Mouse (Mus musculus): ENCODE results near the gene Hsd17b7. TPM values are rescaled to one million over a fixed set of nuclear protein-coding genes. Genes with fewer than 3 reads are reported as not detected.

The Hsd17b7 gene
- total RNA-seq, 1 experiment: 14.7 TPM

DNA sequence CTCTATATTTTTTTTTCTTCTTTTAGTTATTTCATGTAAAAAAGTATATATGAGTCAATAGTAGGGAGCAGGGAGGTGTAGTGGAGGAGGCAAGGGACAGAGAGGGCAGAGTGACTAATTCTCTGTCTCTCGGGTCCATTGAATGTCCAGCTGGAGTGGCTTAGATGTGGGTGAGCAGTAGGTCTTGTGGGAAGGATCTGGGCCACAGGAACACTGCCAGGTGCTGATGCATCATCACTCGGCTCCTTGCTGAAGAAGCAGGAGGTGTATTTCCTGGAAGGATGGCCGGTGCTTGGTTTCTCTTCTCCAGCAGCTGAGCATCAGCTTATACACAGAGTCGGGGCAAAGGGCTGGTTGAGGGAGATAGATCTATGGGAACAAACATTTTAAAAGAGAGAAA, 8.6 kb upstream of the Hsd17b7 start:
- no peak for TF ChIP-seq CHD2 (IDR thresholded peaks at IDR 0.05; ENCODE audit: low read depth, low read length)
- no peak for TF ChIP-seq MAFK (IDR thresholded peaks at IDR 0.05; ENCODE audit: insufficient read depth, low read depth, low read length)
- no peak for TF ChIP-seq ZNF384 (IDR thresholded peaks at IDR 0.05; ENCODE audit: low read depth, low read length)
- TF ChIP-seq HCFC1 (IDR thresholded peaks at IDR 0.05; ENCODE audit: borderline replicate concordance, insufficient read depth, low read length): no peak
- TF ChIP-seq ZC3H11A (IDR thresholded peaks at IDR 0.05; ENCODE audit: borderline replicate concordance, low read depth, low read length): no peak
- DNase-seq (ENCODE audit: low read depth, low spot score): no peak
- Histone ChIP-seq H3K9me3 (ENCODE audit: control insufficient read depth, insufficient read depth, low read depth, low read length) (no peaks in the 10 kb centered on the region), H3K4me1 (ENCODE audit: control insufficient read depth in 2 of 2, insufficient read depth in 2 of 2, low read length in 2 of 2, poor library complexity in 1 of 2) (no peaks in the 10 kb centered on the region), H3K27ac (ENCODE audit: insufficient read depth, low read depth, low read length, poor library complexity, severe bottlenecking) (no peak overlapping the region), H3K4me3 (ENCODE audit: insufficient read depth in 1 of 2, low read depth in 1 of 2, low read length in 2 of 2, poor library complexity in 1 of 2, severe bottlenecking in 1 of 2) (no peak overlapping the region), H3K36me3 (ENCODE audit: control insufficient read depth, insufficient read depth, low read length, poor library complexity, severe bottlenecking) (no peaks in the 10 kb centered on the region), H3K9ac (ENCODE audit: insufficient read depth, low read depth, low read length, poor library complexity, severe bottlenecking) (no peak overlapping the region)
- in situ Hi-C loops (cut with MboI; ENCODE audit: low sequenced_read_pairs in 2 of 2, unreplicated experiment in 2 of 2): no loop called here

DNA sequence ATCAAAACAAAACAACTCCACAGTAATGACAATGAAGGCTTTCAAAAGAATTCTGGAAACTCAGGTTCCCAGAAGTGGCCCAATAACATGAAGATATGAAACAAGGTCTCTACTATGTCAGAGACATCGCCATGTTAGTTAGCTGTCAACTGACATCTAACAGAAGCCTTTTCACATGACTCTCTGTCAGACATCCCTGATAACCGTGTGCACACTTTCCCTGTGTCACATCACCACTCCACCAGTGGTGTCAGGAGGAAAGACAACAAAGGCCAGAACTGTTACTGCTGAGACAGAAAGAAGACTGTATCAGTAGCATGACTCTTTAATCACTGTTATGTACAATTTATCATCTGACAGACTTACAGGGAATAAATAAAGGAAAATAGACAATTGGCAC, 3.0 kb upstream of the Hsd17b7 start:
- Histone ChIP-seq H3K9me3 (ENCODE audit: control insufficient read depth, insufficient read depth, low read depth, low read length) (no peaks in the 10 kb centered on the region), H3K27ac (ENCODE audit: insufficient read depth, low read depth, low read length, poor library complexity, severe bottlenecking) (no peak overlapping the region), H3K4me3 (ENCODE audit: insufficient read depth in 1 of 2, low read depth in 1 of 2, low read length in 2 of 2, poor library complexity in 1 of 2, severe bottlenecking in 1 of 2) (no peak overlapping the region), H3K36me3 (ENCODE audit: control insufficient read depth, insufficient read depth, low read length, poor library complexity, severe bottlenecking) (peaks cover 2% of the 10 kb centered on the region; the same call in 1 of the 2 replicates), H3K4me1 (ENCODE audit: control insufficient read depth in 2 of 2, insufficient read depth in 2 of 2, low read length in 2 of 2, poor library complexity in 1 of 2) (no peaks in the 10 kb centered on the region), H3K9ac (ENCODE audit: insufficient read depth, low read depth, low read length, poor library complexity, severe bottlenecking) (no peak overlapping the region)
- no peak for TF ChIP-seq MAFK (IDR thresholded peaks at IDR 0.05; ENCODE audit: insufficient read depth, low read depth, low read length)
- no peak for TF ChIP-seq HCFC1 (IDR thresholded peaks at IDR 0.05; ENCODE audit: borderline replicate concordance, insufficient read depth, low read length)
- TF ChIP-seq CHD2 (IDR thresholded peaks at IDR 0.05; ENCODE audit: low read depth, low read length): no peak
- TF ChIP-seq ZNF384 (IDR thresholded peaks at IDR 0.05; ENCODE audit: low read depth, low read length): no peak
- TF ChIP-seq ZC3H11A (IDR thresholded peaks at IDR 0.05; ENCODE audit: borderline replicate concordance, low read depth, low read length): no peak
- in situ Hi-C loops (cut with MboI; ENCODE audit: low sequenced_read_pairs in 2 of 2, unreplicated experiment in 2 of 2): loop anchor here in 1 of 2 experiments (25.0 kb wide), 1 partner anchor 165 kb away; no protein-coding TSS in a partner anchor
- no peak for DNase-seq (ENCODE audit: low read depth, low spot score)

- no peak for TF ChIP-seq CHD2 (IDR thresholded peaks at IDR 0.05; ENCODE audit: low read depth, low read length)
- no peak for TF ChIP-seq ZC3H11A (IDR thresholded peaks at IDR 0.05; ENCODE audit: borderline replicate concordance, low read depth, low read length)
- no peak for TF ChIP-seq ZNF384 (IDR thresholded peaks at IDR 0.05; ENCODE audit: low read depth, low read length)
- TF ChIP-seq MAFK (IDR thresholded peaks at IDR 0.05; ENCODE audit: insufficient read depth, low read depth, low read length): no peak
- no peak for TF ChIP-seq HCFC1 (IDR thresholded peaks at IDR 0.05; ENCODE audit: borderline replicate concordance, insufficient read depth, low read length)
- H3K9me3 ChIP-seq (ENCODE audit: control insufficient read depth, insufficient read depth, low read depth, low read length): no peaks in the 10 kb centered on the region
- no peak overlapping the region for H3K4me3 ChIP-seq (ENCODE audit: insufficient read depth in 1 of 2, low read depth in 1 of 2, low read length in 2 of 2, poor library complexity in 1 of 2, severe bottlenecking in 1 of 2)
- no peak overlapping the region for H3K27ac ChIP-seq (ENCODE audit: insufficient read depth, low read depth, low read length, poor library complexity, severe bottlenecking)
- H3K36me3 ChIP-seq (ENCODE audit: control insufficient read depth, insufficient read depth, low read length, poor library complexity, severe bottlenecking): peaks cover 2% of the 10 kb centered on the region
- H3K4me1 ChIP-seq (ENCODE audit: control insufficient read depth in 2 of 2, insufficient read depth in 2 of 2, low read length in 2 of 2, poor library complexity in 1 of 2): no peaks in the 10 kb centered on the region
- in situ Hi-C loops (cut with MboI; ENCODE audit: low sequenced_read_pairs in 2 of 2, unreplicated experiment in 2 of 2): loop anchor here in 1 of 2 experiments (25.0 kb wide), 1 partner anchor 166 kb away; no protein-coding TSS in a partner anchor
- no peak overlapping the region for H3K9ac ChIP-seq (ENCODE audit: insufficient read depth, low read depth, low read length, poor library complexity, severe bottlenecking)
- DNase-seq (ENCODE audit: low read depth, low spot score): no peak
These were observed 1.9 kb upstream of the Hsd17b7 start for GRCm38 (mm10) chr1:169970936-169971335.

- Histone ChIP-seq H3K4me1 (ENCODE audit: control insufficient read depth in 2 of 2, insufficient read depth in 2 of 2, low read length in 2 of 2, poor library complexity in 1 of 2) (no peaks in the 10 kb centered on the region), H3K9ac (ENCODE audit: insufficient read depth, low read depth, low read length, poor library complexity, severe bottlenecking) (peak overlapping the region; percentile 47; the same call in 1 of the 2 replicates), H3K27ac (ENCODE audit: insufficient read depth, low read depth, low read length, poor library complexity, severe bottlenecking) (peak overlapping the region; percentile 5; the same call in 1 of the 2 replicates), H3K36me3 (ENCODE audit: control insufficient read depth, insufficient read depth, low read length, poor library complexity, severe bottlenecking) (peaks cover 2% of the 10 kb centered on the region), H3K9me3 (ENCODE audit: control insufficient read depth, insufficient read depth, low read depth, low read length) (no peaks in the 10 kb centered on the region), H3K4me3 (ENCODE audit: insufficient read depth in 1 of 2, low read depth in 1 of 2, low read length in 2 of 2, poor library complexity in 1 of 2, severe bottlenecking in 1 of 2) (peak overlapping the region; percentile 67 to 70)
- no peak for DNase-seq (ENCODE audit: low read depth, low spot score)
- in situ Hi-C loops (cut with MboI; ENCODE audit: low sequenced_read_pairs in 2 of 2, unreplicated experiment in 2 of 2): loop anchor here in 1 of 2 experiments (25.0 kb wide), 1 partner anchor 168 kb away; no protein-coding TSS in a partner anchor
- no peak for TF ChIP-seq ZC3H11A (IDR thresholded peaks at IDR 0.05; ENCODE audit: borderline replicate concordance, low read depth, low read length)
- peak; percentile 74 for TF ChIP-seq ZNF384 (IDR thresholded peaks at IDR 0.05; ENCODE audit: low read depth, low read length)
These were observed 460 bp upstream of the Hsd17b7 start for GRCm38 (mm10) chr1:169969516-169969886.

- Histone ChIP-seq H3K27ac (ENCODE audit: insufficient read depth, low read depth, low read length, poor library complexity, severe bottlenecking) (no peak overlapping the region), H3K36me3 (ENCODE audit: control insufficient read depth, insufficient read depth, low read length, poor library complexity, severe bottlenecking) (peaks cover 6% of the 10 kb centered on the region), H3K4me3 (ENCODE audit: insufficient read depth in 1 of 2, low read depth in 1 of 2, low read length in 2 of 2, poor library complexity in 1 of 2, severe bottlenecking in 1 of 2) (no peak overlapping the region), H3K9ac (ENCODE audit: insufficient read depth, low read depth, low read length, poor library complexity, severe bottlenecking) (no peak overlapping the region), H3K4me1 (ENCODE audit: control insufficient read depth in 2 of 2, insufficient read depth in 2 of 2, low read length in 2 of 2, poor library complexity in 1 of 2) (no peaks in the 10 kb centered on the region), H3K9me3 (ENCODE audit: control insufficient read depth, insufficient read depth, low read depth, low read length) (no peaks in the 10 kb centered on the region)
- in situ Hi-C loops (cut with MboI; ENCODE audit: low sequenced_read_pairs in 2 of 2, unreplicated experiment in 2 of 2): loop anchor here (10.0 to 25.0 kb wide), 2 partner anchors 182 to 184 kb away; no protein-coding TSS in a partner anchor
- no peak for DNase-seq (ENCODE audit: low read depth, low spot score)
- TF ChIP-seq ZNF384 (IDR thresholded peaks at IDR 0.05; ENCODE audit: low read depth, low read length): no peak
- no peak for TF ChIP-seq HCFC1 (IDR thresholded peaks at IDR 0.05; ENCODE audit: borderline replicate concordance, insufficient read depth, low read length)
- no peak for TF ChIP-seq ZC3H11A (IDR thresholded peaks at IDR 0.05; ENCODE audit: borderline replicate concordance, low read depth, low read length)
- no peak for TF ChIP-seq MAFK (IDR thresholded peaks at IDR 0.05; ENCODE audit: insufficient read depth, low read depth, low read length)
- TF ChIP-seq CHD2 (IDR thresholded peaks at IDR 0.05; ENCODE audit: low read depth, low read length): no peak
These were observed 15.9 kb downstream of the Hsd17b7 start for GRCm38 (mm10) chr1:169953106-169953505.

Measured in ES-E14 (cell line).